Mouse (Mus musculus) neural tube, embryonic 14.5 days (tissue): Measurements from ENCODE around the gene Zc3h10. TPM values are rescaled to one million over a fixed set of nuclear protein-coding genes. Genes with fewer than 3 reads are reported as not detected.

ENCODE experiments used
- ATAC-seq: fragments of 200-750 bp; cut with Nextera tagmentation; 2 replicates; pipeline ENCODE4 v1.8.0; 2017; ENCODE audit warnings: low read depth, mild to moderate bottlenecking, moderate TSS enrichment, moderate library complexity
- H3K27ac ChIP-seq: fragments of 300-500 bp; sonication (generic); 2 replicates; pipeline ENCODE4 v1.5.1; 2014; ENCODE audit warnings: low read depth, mild to moderate bottlenecking, control low read depth, low read length, moderate library complexity, mixed read lengths
- H3K27me3 ChIP-seq: fragments of 300-500 bp; sonication (generic); 2 replicates; pipeline ENCODE4 v1.6.1; 2014; ENCODE audit warnings: low read length; ENCODE audit not compliant: control insufficient read depth, insufficient read depth
- H3K36me3 ChIP-seq: fragments of 300-500 bp; sonication (generic); 2 replicates; pipeline ENCODE4 v1.6.1; 2014; ENCODE audit warnings: low read length, mixed read lengths; ENCODE audit not compliant: control insufficient read depth, insufficient read depth
- H3K4me1 ChIP-seq: fragments of 300-500 bp; sonication (generic); 2 replicates; pipeline ENCODE4 v1.6.1; 2014; ENCODE audit warnings: low read length; ENCODE audit not compliant: control insufficient read depth, insufficient read depth
- H3K4me2 ChIP-seq: fragments of 300-500 bp; sonication (generic); 2 replicates; pipeline ENCODE4 v1.6.1; 2014; ENCODE audit warnings: mild to moderate bottlenecking, low read depth, low read length, control low read depth
- H3K4me3 ChIP-seq: fragments of 300-500 bp; sonication (generic); 2 replicates; pipeline ENCODE4 v1.5.1; 2014; ENCODE audit warnings: low read depth, low read length, control low read depth, mixed read lengths
- H3K9ac ChIP-seq: fragments of 300-500 bp; sonication (generic); replicated peaks from 2 replicates; pipeline ENCODE4 v1.6.1; 2014; ENCODE audit warnings: low read depth, mild to moderate bottlenecking, control low read depth, low read length, mixed read lengths
- H3K9me3 ChIP-seq: fragments of 300-500 bp; sonication (generic); 2 replicates; pipeline ENCODE4 v1.6.1; 2016; ENCODE audit warnings: low read length; ENCODE audit not compliant: control insufficient read depth
- WGBS: fragments of 180-500 bp; shearing (Covaris S2); extraction: QIAGEN DNeasy Blood & Tissue Kit; methylation state at CpG from one replicate; pipeline ENCODE4 v1.1.7; 2014; 5-methylcytosine and 5-hydroxymethylcytosine counted together
- polyA plus RNA-seq: library from polyadenylated mRNA; unstranded; fragments of >200 nt; fragmentation: Nextera tagmentation; extraction: Ambion mirVana; gene quantifications from 2 replicates; pipeline ENCODE4 v1.2.1, GENCODE M21; 2014

The Zc3h10 gene
- polyA plus RNA-seq, 1 experiment from 2014 or later = 11.7 TPM

GRCm38 (mm10) chr10:128499116-128499671 is 48.4 kb downstream of the Zc3h10 start:
- Histone ChIP-seq H3K4me2 (peak overlapping the region; percentile 77), H3K27me3 (no peaks in the 10 kb centered on the region), H3K4me1 (peaks cover 14% of the 10 kb centered on the region), H3K9ac (peak overlapping the region; percentile 51), H3K36me3 (no peaks in the 10 kb centered on the region), H3K9me3 (no peaks in the 10 kb centered on the region), H3K4me3 (peak overlapping the region; percentile 58), H3K27ac (peak overlapping the region; percentile 80)
- 2% methylated on average over 21 of the region's 21 CpGs for whole genome bisulfite sequencing
- ATAC-seq = peak; percentile 28; the same call in 1 of the 2 replicates

DNA sequence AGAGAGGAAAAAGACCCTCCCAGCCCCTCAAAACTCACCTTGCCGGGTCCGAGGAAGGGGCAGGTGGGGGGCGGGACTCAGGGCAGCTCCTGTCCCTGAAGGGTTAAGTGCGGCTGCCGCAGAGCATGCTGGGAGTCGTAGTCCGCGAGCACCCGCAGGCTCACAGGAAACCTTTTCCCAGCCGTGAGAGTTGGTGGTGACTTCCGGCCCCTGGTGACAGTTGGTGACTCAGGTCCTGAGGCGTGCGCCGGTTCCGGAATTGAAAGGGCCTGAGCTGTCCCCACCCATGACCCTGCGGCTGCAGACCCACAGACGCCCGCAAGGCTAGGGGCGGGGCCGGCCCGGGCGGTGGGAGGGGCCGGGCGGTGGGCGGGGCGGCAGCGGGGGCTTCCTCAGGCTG is 49.0 kb downstream of the Zc3h10 start, which contains the start of gene Myl6b:
TSS of gene Myl6b (minus strand) at position 96 of the 400 bp plus-strand sequence.
- H3K9me3 ChIP-seq = no peaks in the 10 kb centered on the region
- peak within 1 kb of the TSS; percentile 58 for H3K4me3 ChIP-seq
- H3K4me2 ChIP-seq = peak within 1 kb of the TSS; percentile 77
- no peaks in the 10 kb centered on the region for H3K36me3 ChIP-seq
- H3K27me3 ChIP-seq = no peaks in the 10 kb centered on the region
- peak within 1 kb of the TSS; percentile 80 for H3K27ac ChIP-seq
- H3K9ac ChIP-seq = peak within 1 kb of the TSS; percentile 51
- WGBS = under 1% methylated on average over 27 of the region's 27 CpGs
- ATAC-seq = peak; percentile 85
- H3K4me1 ChIP-seq = peaks cover 14% of the 10 kb centered on the region

DNA sequence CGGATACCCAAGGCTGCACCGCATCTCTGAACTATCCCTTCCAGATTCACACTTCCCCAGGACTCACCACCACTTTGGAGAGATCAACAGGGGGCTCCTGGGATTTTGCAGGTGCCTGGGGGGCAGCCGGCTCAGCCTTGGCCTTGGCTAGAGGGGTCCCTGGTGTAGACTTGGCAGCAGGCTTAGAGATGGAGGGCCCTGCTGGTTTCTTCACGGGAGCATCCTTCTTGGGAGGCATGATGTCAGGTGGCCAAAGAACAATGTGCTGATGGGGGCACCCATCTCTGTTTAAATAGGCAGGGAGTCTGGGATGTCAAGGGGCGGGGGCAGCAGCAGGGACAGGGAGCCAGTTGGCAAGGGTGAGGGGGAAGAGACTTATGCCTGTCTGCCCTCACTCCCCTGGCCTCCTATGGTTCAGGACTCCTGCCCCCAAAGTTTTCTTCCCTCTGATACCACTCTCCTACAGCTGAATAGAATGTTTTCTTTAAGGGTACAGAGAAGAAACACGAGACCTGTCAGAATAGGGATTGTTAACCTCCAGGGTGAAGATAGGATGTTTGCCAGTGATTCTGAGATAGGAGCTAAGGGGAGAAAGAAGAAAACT is 50.3 kb downstream of the Zc3h10 start:
- 45% methylated on average over 6 of the region's 6 CpGs for WGBS
- ATAC-seq = no peak
- Histone ChIP-seq H3K9ac (0 out of 2 replicates have a peak overlapping the region, but pooled peaks have one; percentile 5), H3K4me3 (no peak overlapping the region), H3K4me2 (0 out of 2 replicates have a peak overlapping the region, but pooled peaks have one; percentile 21), H3K4me1 (peaks cover 17% of the 10 kb centered on the region), H3K27me3 (no peaks in the 10 kb centered on the region), H3K27ac (no peak overlapping the region), H3K36me3 (no peaks in the 10 kb centered on the region), H3K9me3 (no peaks in the 10 kb centered on the region)

GRCm38 (mm10) chr10:128496509-128497077 is 51.0 kb downstream of the Zc3h10 start:
- WGBS = 35% methylated on average over 6 of the region's 6 CpGs

GRCm38 (mm10) chr10:128495903-128496302 is 51.7 kb downstream of the Zc3h10 start:
- no peaks in the 10 kb centered on the region for H3K9me3 ChIP-seq
- no peak overlapping the region for H3K27ac ChIP-seq
- ATAC-seq = no peak
- no peak overlapping the region for H3K4me3 ChIP-seq
- peaks cover 8% of the 10 kb centered on the region; the same call in 1 of the 2 replicates for H3K36me3 ChIP-seq
- WGBS = 86% methylated on average over 4 of the region's 4 CpGs
- no peak overlapping the region for H3K4me2 ChIP-seq
- H3K4me1 ChIP-seq = peaks cover 30% of the 10 kb centered on the region
- H3K9ac ChIP-seq = no peak overlapping the region
- no peaks in the 10 kb centered on the region for H3K27me3 ChIP-seq

More at GRCm38 (mm10) chr10:128496509-128497077, 51.0 kb downstream of the Zc3h10 start:
- Histone ChIP-seq H3K4me3 (no peak overlapping the region), H3K9ac (0 out of 2 replicates have a peak overlapping the region, but pooled peaks have one; percentile 5), H3K27me3 (no peaks in the 10 kb centered on the region), H3K4me2 (no peak overlapping the region), H3K9me3 (no peaks in the 10 kb centered on the region), H3K27ac (no peak overlapping the region), H3K4me1 (peaks cover 23% of the 10 kb centered on the region), H3K36me3 (peaks cover under 1% of the 10 kb centered on the region; the same call in 1 of the 2 replicates)
- no peak for ATAC-seq

- Histone ChIP-seq H3K27me3 (no peaks in the 10 kb centered on the region), H3K4me2 (peak overlapping the region; percentile 82; the same call in 1 of the 2 replicates), H3K4me1 (peaks cover 30% of the 10 kb centered on the region), H3K4me3 (no peak overlapping the region), H3K27ac (no peak overlapping the region; the same call in 1 of the 2 replicates), H3K36me3 (peaks cover 14% of the 10 kb centered on the region), H3K9me3 (no peaks in the 10 kb centered on the region), H3K9ac (peak overlapping the region; percentile 50; the same call in 1 of the 2 replicates)
- WGBS = 86% methylated on average over 2 of the region's 2 CpGs
- ATAC-seq = no peak
Measured at GRCm38 (mm10) chr10:128495270-128495669, 52.3 kb downstream of the Zc3h10 start.

- Histone ChIP-seq H3K27me3 (no peaks in the 10 kb centered on the region), H3K9ac (peak overlapping the region; percentile 50), H3K27ac (peak overlapping the region; percentile 83), H3K9me3 (no peaks in the 10 kb centered on the region), H3K4me1 (peaks cover 30% of the 10 kb centered on the region), H3K36me3 (peaks cover 19% of the 10 kb centered on the region), H3K4me2 (peak overlapping the region; percentile 82), H3K4me3 (peak overlapping the region; percentile 78)
- no peak for ATAC-seq
- 62% methylated on average over 11 of the region's 11 CpGs for WGBS
Measured at GRCm38 (mm10) chr10:128494667-128495245, 52.8 kb downstream of the Zc3h10 start.

DNA sequence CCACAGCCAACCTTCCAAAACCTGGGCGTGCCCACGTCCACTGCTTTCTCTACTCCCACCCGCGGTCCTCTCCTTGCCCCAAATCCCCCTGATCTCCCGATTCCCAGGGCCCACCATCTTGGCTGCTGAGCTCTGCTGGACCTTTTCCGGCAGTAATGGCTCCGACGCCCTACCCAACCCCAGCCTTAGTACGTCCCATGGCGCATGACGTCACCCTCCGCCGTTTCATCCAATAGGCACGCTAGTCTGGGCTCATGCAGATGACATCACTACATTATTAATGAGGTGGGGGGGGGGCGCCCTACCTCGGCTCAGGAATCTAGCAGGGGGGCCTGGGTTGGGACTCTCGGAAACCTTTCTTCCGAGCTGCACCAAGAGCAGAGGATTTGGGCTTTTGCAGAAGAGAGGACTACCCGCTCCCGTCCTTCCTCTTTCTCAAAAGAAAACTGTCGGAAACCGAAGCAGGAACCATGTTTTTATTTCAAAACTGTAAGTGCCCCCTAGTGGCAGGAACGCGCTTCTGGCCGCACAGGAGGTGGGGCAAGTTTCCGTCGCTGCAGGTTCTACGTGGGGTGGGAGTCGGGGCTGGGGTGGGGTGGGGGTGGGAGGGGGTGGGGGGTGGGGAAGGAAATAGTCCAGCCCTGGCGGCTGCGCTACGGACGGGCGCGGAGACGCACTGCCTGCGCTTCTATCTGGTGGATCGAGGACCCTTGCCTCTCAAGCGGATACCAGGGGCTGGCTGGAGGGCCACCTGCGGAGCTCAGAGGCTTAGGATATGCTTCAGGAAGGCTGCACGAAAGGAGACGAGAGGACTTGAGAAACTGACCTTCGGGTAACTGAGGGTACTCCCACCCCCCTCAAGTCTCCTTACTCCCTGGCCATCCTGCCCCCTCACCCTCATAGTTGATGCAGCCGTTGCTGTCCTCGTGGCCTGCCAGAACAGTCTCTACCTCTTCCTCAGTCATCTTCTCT is 53.6 kb downstream of the Zc3h10 start, which contains the start of gene Myl6:
TSS of gene Myl6 (minus strand) at position 451 of the 972 bp plus-strand sequence.
- Histone ChIP-seq H3K27me3 (no peaks in the 10 kb centered on the region), H3K9ac (peak within 1 kb of the TSS; percentile 78), H3K4me2 (peak within 1 kb of the TSS; percentile 82), H3K4me3 (peak within 1 kb of the TSS; percentile 78), H3K36me3 (peaks cover 27% of the 10 kb centered on the region), H3K27ac (peak within 1 kb of the TSS; percentile 83), H3K9me3 (no peaks in the 10 kb centered on the region), H3K4me1 (peaks cover 24% of the 10 kb centered on the region)
- ATAC-seq = peak; percentile 95
- under 1% methylated on average over 45 of the region's 45 CpGs for WGBS
